Mouse (Mus musculus): ENCODE results near the gene Timp2. TPM values are rescaled to one million over a fixed set of nuclear protein-coding genes. Genes with fewer than 3 reads are reported as not detected.
"Not testable (repeated sequence)": the region's sequence is repeated elsewhere in the genome, so short reads cannot be mapped to it uniquely, and the experiment has no call there.

Timp2 gene
- polyA plus RNA-seq, 1 experiment from 2014 or later, result 72.7 TPM

GRCm38 (mm10) chr11:118393991-118394390 lies 38.5 kb upstream of the Timp2 start:
- Histone ChIP-seq H3K9ac (ENCODE audit: low read length) (no peak overlapping the region), H3K4me1 (replicated peaks; ENCODE audit: control insufficient read depth, insufficient read depth) (no peaks in the 10 kb centered on the region), H3K27me3 (ENCODE audit: control insufficient read depth, insufficient read depth, low read length) (no peaks in the 10 kb centered on the region), H3K36me3 (ENCODE audit: control insufficient read depth, insufficient read depth, low read length) (peaks cover 4% of the 10 kb centered on the region; the same call in 1 of the 2 replicates), H3K4me2 (replicated peaks; ENCODE audit: low read depth) (no peak overlapping the region), H3K4me3 (ENCODE audit: low read depth, low read length) (no peak overlapping the region), H3K27ac (replicated peaks) (no peak overlapping the region), H3K9me3 (ENCODE audit: control insufficient read depth, low read length) (no peaks in the 10 kb centered on the region)
- 53% methylated on average over 5 of the region's 5 CpGs for WGBS
- ATAC-seq (ENCODE audit: low FRiP score, low TSS enrichment) (no peak), DNase-seq (ENCODE audit: low spot score) (no peak)
- TF ChIP-seq EP300 (optimal IDR thresholded peaks at IDR 0.05) (no peak), CTCF (IDR thresholded peaks at IDR 0.05; ENCODE audit: low read depth) (no peak)

- not testable (repeated sequence) for H3K27me3 ChIP-seq (ENCODE audit: control insufficient read depth, insufficient read depth, low read length); H3K9ac ChIP-seq (ENCODE audit: low read length); H3K4me3 ChIP-seq (ENCODE audit: low read depth, low read length); H3K9me3 ChIP-seq (ENCODE audit: control insufficient read depth, low read length); H3K27ac ChIP-seq (replicated peaks); ATAC-seq (ENCODE audit: low FRiP score, low TSS enrichment); H3K4me2 ChIP-seq (replicated peaks; ENCODE audit: low read depth); H3K36me3 ChIP-seq (ENCODE audit: control insufficient read depth, insufficient read depth, low read length); DNase-seq (ENCODE audit: low spot score); H3K4me1 ChIP-seq (replicated peaks; ENCODE audit: control insufficient read depth, insufficient read depth)
- 91% methylated on average over 13 of the region's 13 CpGs for WGBS
Measured at GRCm38 (mm10) chr11:118387816-118388215, 32.3 kb upstream of the Timp2 start.

- H3K4me3 ChIP-seq (ENCODE audit: low read depth, low read length), result no peak overlapping the region
- 39% methylated on average over 11 of the region's 11 CpGs for WGBS
- no peaks in the 10 kb centered on the region for H3K27me3 ChIP-seq (ENCODE audit: control insufficient read depth, insufficient read depth, low read length)
- DNase-seq (ENCODE audit: low spot score) (peak; percentile 85), ATAC-seq (ENCODE audit: low FRiP score, low TSS enrichment) (peak; percentile 80; the same call in 1 of the 2 replicates)
- no peaks in the 10 kb centered on the region for H3K36me3 ChIP-seq (ENCODE audit: control insufficient read depth, insufficient read depth, low read length)
- no peak overlapping the region for H3K4me2 ChIP-seq (replicated peaks; ENCODE audit: low read depth)
- H3K27ac ChIP-seq (replicated peaks), result no peak overlapping the region
- H3K9me3 ChIP-seq (ENCODE audit: control insufficient read depth, low read length), result no peaks in the 10 kb centered on the region
- H3K4me1 ChIP-seq (replicated peaks; ENCODE audit: control insufficient read depth, insufficient read depth), result no peaks in the 10 kb centered on the region
- TF ChIP-seq CTCF (IDR thresholded peaks at IDR 0.05; ENCODE audit: low read depth) (peak; percentile 93), EP300 (optimal IDR thresholded peaks at IDR 0.05) (no peak)
- H3K9ac ChIP-seq (ENCODE audit: low read length), result no peak overlapping the region
Measured at GRCm38 (mm10) chr11:118379251-118380009, 23.9 kb upstream of the Timp2 start.

GRCm38 (mm10) chr11:118378656-118379055 lies 23.1 kb upstream of the Timp2 start:
- WGBS, result 90% methylated on average over 6 of the region's 6 CpGs
- Histone ChIP-seq H3K9ac (ENCODE audit: low read length) (no peak overlapping the region), H3K36me3 (ENCODE audit: control insufficient read depth, insufficient read depth, low read length) (no peaks in the 10 kb centered on the region), H3K4me3 (ENCODE audit: low read depth, low read length) (no peak overlapping the region), H3K4me1 (replicated peaks; ENCODE audit: control insufficient read depth, insufficient read depth) (no peaks in the 10 kb centered on the region), H3K4me2 (replicated peaks; ENCODE audit: low read depth) (no peak overlapping the region), H3K9me3 (ENCODE audit: control insufficient read depth, low read length) (no peaks in the 10 kb centered on the region), H3K27ac (replicated peaks) (no peak overlapping the region), H3K27me3 (ENCODE audit: control insufficient read depth, insufficient read depth, low read length) (no peaks in the 10 kb centered on the region)
- no peak for ATAC-seq (ENCODE audit: low FRiP score, low TSS enrichment)
- TF ChIP-seq EP300 (optimal IDR thresholded peaks at IDR 0.05), result no peak
- TF ChIP-seq CTCF (IDR thresholded peaks at IDR 0.05; ENCODE audit: low read depth), result no peak
- no peak for DNase-seq (ENCODE audit: low spot score)

- H3K4me3 ChIP-seq (ENCODE audit: low read depth, low read length); H3K4me1 ChIP-seq (replicated peaks; ENCODE audit: control insufficient read depth, insufficient read depth); H3K9me3 ChIP-seq (ENCODE audit: control insufficient read depth, low read length); H3K27me3 ChIP-seq (ENCODE audit: control insufficient read depth, insufficient read depth, low read length); ATAC-seq (ENCODE audit: low FRiP score, low TSS enrichment); H3K4me2 ChIP-seq (replicated peaks; ENCODE audit: low read depth); DNase-seq (ENCODE audit: low spot score); H3K9ac ChIP-seq (ENCODE audit: low read length); H3K36me3 ChIP-seq (ENCODE audit: control insufficient read depth, insufficient read depth, low read length); H3K27ac ChIP-seq (replicated peaks): not testable (repeated sequence)
Measured at GRCm38 (mm10) chr11:118376323-118376722, 20.8 kb upstream of the Timp2 start.

- H3K4me2 ChIP-seq (replicated peaks; ENCODE audit: low read depth), result no peak overlapping the region
- ATAC-seq (ENCODE audit: low FRiP score, low TSS enrichment) (no peak), DNase-seq (ENCODE audit: low spot score) (no peak)
- no peaks in the 10 kb centered on the region for H3K36me3 ChIP-seq (ENCODE audit: control insufficient read depth, insufficient read depth, low read length)
- 43% methylated on average over 5 of the region's 5 CpGs for WGBS
- no peaks in the 10 kb centered on the region for H3K9me3 ChIP-seq (ENCODE audit: control insufficient read depth, low read length)
- H3K27ac ChIP-seq (replicated peaks), result no peak overlapping the region
- no peak for TF ChIP-seq CTCF (IDR thresholded peaks at IDR 0.05; ENCODE audit: low read depth)
- no peak for TF ChIP-seq EP300 (optimal IDR thresholded peaks at IDR 0.05)
- H3K9ac ChIP-seq (ENCODE audit: low read length), result no peak overlapping the region
- H3K4me1 ChIP-seq (replicated peaks; ENCODE audit: control insufficient read depth, insufficient read depth), result no peaks in the 10 kb centered on the region
- H3K4me3 ChIP-seq (ENCODE audit: low read depth, low read length), result no peak overlapping the region
- no peaks in the 10 kb centered on the region for H3K27me3 ChIP-seq (ENCODE audit: control insufficient read depth, insufficient read depth, low read length)
Measured at GRCm38 (mm10) chr11:118375881-118376280, 20.3 kb upstream of the Timp2 start.
